Mouse (Mus musculus) midbrain, postnatal 0 days (tissue): ENCODE data around the gene Cyp27b1. TPM values are rescaled to one million over a fixed set of nuclear protein-coding genes. Genes with fewer than 3 reads are reported as not detected.

ENCODE experiments used
- ATAC-seq: fragments of 200-750 bp; cut with Nextera tagmentation; 2 replicates; pipeline ENCODE4 v1.8.0; 2017; ENCODE audit warnings: moderate number of reproducible peaks, mild to moderate bottlenecking, moderate TSS enrichment, moderate library complexity; ENCODE audit not compliant: low FRiP score
- DNase-seq: peaks from one replicate; pipeline ENCODE4 v3.0.0-alpha.2; 2015; ENCODE audit warnings: low spot score
- H3K27ac ChIP-seq: fragments of 300-500 bp; sonication (generic); 2 replicates; pipeline ENCODE4 v1.5.1; 2014; ENCODE audit warnings: low read depth, mild to moderate bottlenecking, low read length, mixed read lengths
- H3K27me3 ChIP-seq: fragments of 300-500 bp; sonication (generic); 2 replicates; pipeline ENCODE4 v1.6.1; 2014; ENCODE audit warnings: low read length, control low read depth, mixed read lengths; ENCODE audit not compliant: insufficient read depth
- H3K36me3 ChIP-seq: fragments of 300-500 bp; sonication (generic); 2 replicates; pipeline ENCODE4 v1.6.1; 2014; ENCODE audit warnings: low read length, control low read depth, mixed read lengths; ENCODE audit not compliant: insufficient read depth
- H3K4me1 ChIP-seq: fragments of 300-500 bp; sonication (generic); 2 replicates; pipeline ENCODE4 v1.6.1; 2014; ENCODE audit warnings: mild to moderate bottlenecking, control low read depth, antibody characterized with exemption, low read length, mixed read lengths; ENCODE audit not compliant: insufficient read depth
- H3K4me2 ChIP-seq: fragments of 300-500 bp; sonication (generic); 2 replicates; pipeline ENCODE4 v1.6.1; 2014; ENCODE audit warnings: low read depth, mild to moderate bottlenecking, low read length, mixed read lengths; ENCODE audit not compliant: poor library complexity, severe bottlenecking
- H3K4me3 ChIP-seq: fragments of 300-500 bp; sonication (generic); 2 replicates; pipeline ENCODE4 v1.5.1; 2014; ENCODE audit warnings: low read depth, mild to moderate bottlenecking, low read length, moderate library complexity
- H3K9ac ChIP-seq: fragments of 300-500 bp; sonication (generic); replicated peaks from 2 replicates; pipeline ENCODE4 v1.6.1; 2014; ENCODE audit warnings: mild to moderate bottlenecking, low read length, moderate library complexity, mixed read lengths; ENCODE audit not compliant: poor library complexity, severe bottlenecking
- H3K9me3 ChIP-seq: fragments of 300-500 bp; sonication (generic); 2 replicates; pipeline ENCODE4 v1.6.1; 2016; ENCODE audit warnings: low read length, control low read depth
- CTCF ChIP-seq: IDR thresholded peaks from 2 replicates; pipeline ENCODE4 v1.5.1; 2016; ENCODE audit warnings: antibody characterized with exemption, mild to moderate bottlenecking
- WGBS: fragments of 180-500 bp; shearing (Covaris S2); extraction: QIAGEN DNeasy Blood & Tissue Kit; methylation state at CpG from one replicate; pipeline ENCODE4 v1.1.7; 2014; 5-methylcytosine and 5-hydroxymethylcytosine counted together
- polyA plus RNA-seq: library from polyadenylated mRNA; unstranded; fragments of >200 nt; fragmentation: Nextera tagmentation; extraction: Ambion mirVana; gene quantifications from 2 replicates; pipeline ENCODE4 v1.2.1, GENCODE M21; 2015
- total RNA-seq: library from RNA; depleted of rRNA; stranded (reverse); fragments of >200 nt; gene quantifications from 2 replicates; pipeline ENCODE4 v1.2.3, GENCODE M21; 2014

Gene Cyp27b1
- total and polyA plus RNA-seq, 2 experiments from 2014 or later: 0.22 TPM; not detected in 1

- Histone ChIP-seq H3K36me3 (peaks cover 7% of the 10 kb centered on the region; the same call in 1 of the 2 replicates), H3K9me3 (no peaks in the 10 kb centered on the region), H3K4me1 (peaks cover 23% of the 10 kb centered on the region; the same call in 1 of the 2 replicates), H3K27me3 (no peaks in the 10 kb centered on the region), H3K27ac (peak overlapping the region; percentile 94), H3K4me2 (peak overlapping the region; percentile 93), H3K4me3 (peak overlapping the region; percentile 83), H3K9ac (peak overlapping the region; percentile 95)
- no peak for TF ChIP-seq CTCF
- DNase-seq (peak; percentile 87), ATAC-seq (peak; percentile 72)
- 1% methylated on average over 24 of the region's 49 CpGs for WGBS
Observed at GRCm38 (mm10) chr10:127078677-127079575, 30.9 kb downstream of the Cyp27b1 start.

GRCm38 (mm10) chr10:127079665-127080391 is 31.8 kb downstream of the Cyp27b1 start:
- DNase-seq (peak; percentile 55), ATAC-seq (no peak)
- H3K4me2 ChIP-seq: peak overlapping the region; percentile 93
- H3K4me3 ChIP-seq: peak overlapping the region; percentile 83
- peak overlapping the region; percentile 94 for H3K27ac ChIP-seq
- H3K36me3 ChIP-seq: peaks cover 16% of the 10 kb centered on the region
- peak overlapping the region; percentile 95 for H3K9ac ChIP-seq
- H3K4me1 ChIP-seq: peaks cover 23% of the 10 kb centered on the region; the same call in 1 of the 2 replicates
- WGBS: 2% methylated on average over 63 of the region's 70 CpGs
- TF ChIP-seq CTCF: peak; percentile 57
- H3K27me3 ChIP-seq: no peaks in the 10 kb centered on the region
- H3K9me3 ChIP-seq: no peaks in the 10 kb centered on the region

GRCm38 (mm10) chr10:127080901-127081780 is 33.1 kb downstream of the Cyp27b1 start:
- Histone ChIP-seq H3K36me3 (peaks cover 24% of the 10 kb centered on the region), H3K4me3 (peak overlapping the region; percentile 83), H3K4me1 (peaks cover 20% of the 10 kb centered on the region; the same call in 1 of the 2 replicates), H3K27ac (peak overlapping the region; percentile 13), H3K9me3 (no peaks in the 10 kb centered on the region), H3K4me2 (peak overlapping the region; percentile 93), H3K9ac (peak overlapping the region; percentile 95), H3K27me3 (no peaks in the 10 kb centered on the region)
- DNase-seq (no peak), ATAC-seq (no peak)
- WGBS: 5% methylated on average over 42 of the region's 48 CpGs
- TF ChIP-seq CTCF: peak; percentile 28

GRCm38 (mm10) chr10:127081996-127082620 is 34.1 kb downstream of the Cyp27b1 start:
- H3K4me1 ChIP-seq: peaks cover 18% of the 10 kb centered on the region; the same call in 1 of the 2 replicates
- no peaks in the 10 kb centered on the region for H3K9me3 ChIP-seq
- no peaks in the 10 kb centered on the region for H3K27me3 ChIP-seq
- 0 out of 2 replicates have a peak overlapping the region, but pooled peaks have one; percentile 26 for H3K27ac ChIP-seq
- peak overlapping the region; percentile 93 for H3K4me2 ChIP-seq
- H3K4me3 ChIP-seq: peak overlapping the region; percentile 83
- TF ChIP-seq CTCF: no peak
- H3K9ac ChIP-seq: peak overlapping the region; percentile 95
- DNase-seq (peak; percentile 72), ATAC-seq (no peak)
- 27% methylated on average over 8 of the region's 8 CpGs for WGBS
- peaks cover 28% of the 10 kb centered on the region for H3K36me3 ChIP-seq
